Mouse (Mus musculus): Measurements from ENCODE around the gene Gm20716. TPM values are rescaled to one million over a fixed set of nuclear protein-coding genes. Genes with fewer than 3 reads are reported as not detected.
A peak's percentile ranks its signal among the peaks of the same experiment; 100 is the strongest.

The Gm20716 gene
- polyA plus RNA-seq, 1 experiment: 20.7 TPM

DNA sequence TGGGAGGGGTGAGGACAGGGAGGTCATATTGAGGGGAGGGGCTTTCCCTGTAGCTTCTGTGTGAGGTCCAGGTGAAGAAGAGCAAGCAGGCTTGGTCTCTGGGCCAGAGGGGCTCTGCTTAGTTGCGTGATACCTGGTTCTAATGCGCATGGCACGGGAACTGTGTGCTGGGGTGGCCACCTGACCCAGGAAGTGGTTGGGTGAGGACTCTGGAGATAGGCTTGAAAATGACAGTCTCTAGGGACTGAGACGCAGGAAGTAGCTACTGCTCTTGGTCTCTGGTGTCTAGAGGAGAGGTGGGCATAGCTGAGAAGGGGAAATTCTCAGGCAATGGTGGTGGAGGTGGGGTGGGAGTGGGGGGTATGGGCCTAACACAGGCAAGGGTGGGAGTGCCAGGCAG is 27.0 kb upstream of the Gm20716 start:
- Histone ChIP-seq H3K27ac (ENCODE audit: control insufficient read depth, insufficient read depth, low read depth, low read length) (no peak overlapping the region), H3K27me3 (ENCODE audit: control insufficient read depth, insufficient read depth, low read length) (no peaks in the 10 kb centered on the region), H3K4me3 (ENCODE audit: control insufficient read depth, low read depth, low read length) (no peak overlapping the region), H3K36me3 (ENCODE audit: control insufficient read depth, insufficient read depth, low read length) (no peaks in the 10 kb centered on the region), H3K4me1 (ENCODE audit: control insufficient read depth, insufficient read depth, low read length) (no peaks in the 10 kb centered on the region; the same call in 1 of the 2 replicates)
- TF ChIP-seq POLR2A (IDR thresholded peaks at IDR 0.05; ENCODE audit: control insufficient read depth, low read depth, low read length) (no peak), CTCF (IDR thresholded peaks at IDR 0.05; ENCODE audit: control insufficient read depth, insufficient read depth, insufficient replicate concordance, low read depth, low read length) (no peak)

DNA sequence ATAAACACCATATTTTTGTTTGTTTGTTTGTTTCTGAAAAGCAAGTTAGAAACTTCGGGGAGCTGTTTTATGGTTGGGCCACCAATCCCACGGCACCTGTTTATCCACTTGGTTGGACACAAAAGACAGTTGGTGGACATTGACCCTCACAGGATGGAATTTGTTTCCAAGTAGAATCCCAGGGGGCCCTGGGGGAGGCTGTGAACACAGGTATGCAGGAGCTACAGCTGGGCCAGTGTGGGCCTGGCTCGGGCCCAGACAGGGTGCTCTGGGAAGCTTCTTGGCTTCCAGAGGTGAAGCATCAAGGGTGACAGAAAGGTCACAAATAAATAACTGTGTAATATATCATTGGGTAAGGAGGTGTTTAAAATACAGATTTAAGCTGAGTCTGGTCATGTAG is 26.3 kb upstream of the Gm20716 start:
- no peaks in the 10 kb centered on the region for H3K27me3 ChIP-seq (ENCODE audit: control insufficient read depth, insufficient read depth, low read length)
- H3K27ac ChIP-seq (ENCODE audit: control insufficient read depth, insufficient read depth, low read depth, low read length): no peak overlapping the region
- H3K4me3 ChIP-seq (ENCODE audit: control insufficient read depth, low read depth, low read length): no peak overlapping the region
- no peaks in the 10 kb centered on the region; the same call in 1 of the 2 replicates for H3K4me1 ChIP-seq (ENCODE audit: control insufficient read depth, insufficient read depth, low read length)
- no peaks in the 10 kb centered on the region for H3K36me3 ChIP-seq (ENCODE audit: control insufficient read depth, insufficient read depth, low read length)
- no peak for TF ChIP-seq CTCF (IDR thresholded peaks at IDR 0.05; ENCODE audit: control insufficient read depth, insufficient read depth, insufficient replicate concordance, low read depth, low read length)
- no peak for TF ChIP-seq POLR2A (IDR thresholded peaks at IDR 0.05; ENCODE audit: control insufficient read depth, low read depth, low read length)

DNA sequence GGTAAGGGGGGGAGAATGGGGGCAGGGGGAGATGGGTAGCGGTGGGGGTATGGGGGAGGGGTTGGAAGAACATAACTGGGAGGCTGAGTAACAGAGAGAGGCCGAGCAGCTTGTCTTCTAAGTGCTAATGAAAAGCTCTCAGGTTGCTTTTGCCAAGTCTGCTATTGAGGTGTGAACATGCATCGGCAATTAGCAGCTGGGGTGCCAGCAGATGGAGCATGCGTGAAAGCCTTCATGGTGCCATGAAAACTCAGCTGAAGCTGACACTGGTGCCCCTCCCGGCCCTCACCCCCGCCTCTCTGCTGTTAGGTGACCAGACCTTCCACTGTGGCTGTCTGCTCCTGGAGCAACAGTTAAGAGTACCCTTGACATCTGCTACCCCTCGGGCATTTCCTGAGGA is 23.7 kb upstream of the Gm20716 start:
- Histone ChIP-seq H3K4me3 (ENCODE audit: control insufficient read depth, low read depth, low read length) (no peak overlapping the region), H3K36me3 (ENCODE audit: control insufficient read depth, insufficient read depth, low read length) (no peaks in the 10 kb centered on the region), H3K4me1 (ENCODE audit: control insufficient read depth, insufficient read depth, low read length) (no peaks in the 10 kb centered on the region; the same call in 1 of the 2 replicates), H3K27ac (ENCODE audit: control insufficient read depth, insufficient read depth, low read depth, low read length) (no peak overlapping the region), H3K27me3 (ENCODE audit: control insufficient read depth, insufficient read depth, low read length) (no peaks in the 10 kb centered on the region)
- TF ChIP-seq POLR2A (IDR thresholded peaks at IDR 0.05; ENCODE audit: control insufficient read depth, low read depth, low read length): no peak
- no peak for TF ChIP-seq CTCF (IDR thresholded peaks at IDR 0.05; ENCODE audit: control insufficient read depth, insufficient read depth, insufficient replicate concordance, low read depth, low read length)

DNA sequence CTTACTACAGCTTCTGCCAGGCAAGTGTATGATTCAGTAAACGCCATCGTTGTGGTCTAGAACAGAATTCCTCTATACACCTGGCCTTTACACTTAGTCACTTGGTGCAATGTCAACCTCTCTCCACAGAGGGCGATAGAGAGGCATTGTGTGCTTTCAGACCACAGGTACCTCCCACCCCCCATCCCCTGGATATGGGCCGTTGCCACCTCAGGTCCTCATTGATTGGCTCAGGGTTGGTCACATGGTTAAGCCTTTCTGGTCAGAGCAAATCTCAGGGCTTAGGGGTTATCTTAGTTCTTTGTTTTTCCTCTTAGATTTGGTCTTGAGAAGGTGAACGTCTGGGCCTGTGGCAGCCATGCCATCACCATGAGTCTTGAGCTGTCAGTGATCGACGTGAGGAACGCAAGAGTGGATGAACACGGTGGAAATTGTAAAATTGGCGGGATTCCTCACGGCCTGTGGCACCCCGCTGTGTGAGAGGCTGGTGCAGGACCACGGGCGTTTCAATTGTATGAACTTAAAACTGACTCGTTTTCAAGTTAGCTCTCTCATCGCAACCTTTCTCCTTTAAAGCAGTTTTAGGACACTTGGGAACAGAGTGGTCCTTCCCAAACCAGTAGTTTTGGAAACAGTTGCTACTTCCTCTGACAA is 22.6 kb upstream of the Gm20716 start:
- Histone ChIP-seq H3K27me3 (ENCODE audit: control insufficient read depth, insufficient read depth, low read length) (no peaks in the 10 kb centered on the region), H3K36me3 (ENCODE audit: control insufficient read depth, insufficient read depth, low read length) (no peaks in the 10 kb centered on the region), H3K27ac (ENCODE audit: control insufficient read depth, insufficient read depth, low read depth, low read length) (no peak overlapping the region), H3K4me1 (ENCODE audit: control insufficient read depth, insufficient read depth, low read length) (no peaks in the 10 kb centered on the region; the same call in 1 of the 2 replicates), H3K4me3 (ENCODE audit: control insufficient read depth, low read depth, low read length) (no peak overlapping the region)
- TF ChIP-seq POLR2A (IDR thresholded peaks at IDR 0.05; ENCODE audit: control insufficient read depth, low read depth, low read length) (no peak), CTCF (IDR thresholded peaks at IDR 0.05; ENCODE audit: control insufficient read depth, insufficient read depth, insufficient replicate concordance, low read depth, low read length) (peak; percentile 86; the same call in 1 of the 2 replicates)

DNA sequence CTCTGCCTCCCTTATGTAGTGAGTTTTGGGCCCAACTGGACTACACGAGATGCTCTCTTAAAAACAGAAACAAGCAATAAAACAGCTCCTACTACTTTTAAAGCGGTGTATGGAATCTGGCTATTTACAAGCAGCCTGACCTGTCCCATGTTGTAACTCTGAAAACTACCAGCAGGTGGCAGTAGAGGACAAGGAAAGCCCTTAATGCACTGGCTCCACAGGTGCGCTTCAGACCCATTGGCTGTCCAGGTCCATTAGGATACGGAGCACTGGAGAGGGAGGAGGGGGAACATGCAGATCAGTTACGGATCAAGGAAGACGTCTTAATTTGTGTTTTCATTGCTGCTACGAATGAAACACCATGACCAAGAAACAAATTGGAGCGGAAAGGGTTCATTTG is 20.1 kb upstream of the Gm20716 start:
- TF ChIP-seq CTCF (IDR thresholded peaks at IDR 0.05; ENCODE audit: control insufficient read depth, insufficient read depth, insufficient replicate concordance, low read depth, low read length) (peak; percentile 86; the same call in 1 of the 2 replicates), POLR2A (IDR thresholded peaks at IDR 0.05; ENCODE audit: control insufficient read depth, low read depth, low read length) (no peak)
- Histone ChIP-seq H3K27ac (ENCODE audit: control insufficient read depth, insufficient read depth, low read depth, low read length) (no peak overlapping the region), H3K27me3 (ENCODE audit: control insufficient read depth, insufficient read depth, low read length) (no peaks in the 10 kb centered on the region), H3K36me3 (ENCODE audit: control insufficient read depth, insufficient read depth, low read length) (no peaks in the 10 kb centered on the region), H3K4me1 (ENCODE audit: control insufficient read depth, insufficient read depth, low read length) (no peaks in the 10 kb centered on the region; the same call in 1 of the 2 replicates), H3K4me3 (ENCODE audit: control insufficient read depth, low read depth, low read length) (no peak overlapping the region)

DNA sequence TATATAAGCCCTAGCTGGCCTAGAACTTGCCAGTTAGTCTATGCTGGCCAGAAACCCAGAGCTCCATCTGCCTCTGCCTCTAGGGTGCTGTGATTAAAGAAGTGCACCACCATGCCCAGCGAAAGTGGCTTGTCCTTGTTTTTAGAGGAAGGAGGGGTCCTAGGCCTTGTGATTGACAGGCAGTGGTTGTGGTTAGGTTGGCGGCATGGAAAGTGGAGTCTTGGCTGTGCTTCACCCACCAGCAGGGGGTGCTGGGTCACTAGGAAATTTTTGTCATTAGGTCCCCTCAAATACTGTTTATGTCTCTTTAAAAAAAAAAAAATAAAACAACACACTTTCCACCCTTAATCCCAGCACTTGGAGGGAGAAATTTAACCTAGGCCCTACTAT is 18.7 kb upstream of the Gm20716 start:
- no peak overlapping the region for H3K27ac ChIP-seq (ENCODE audit: control insufficient read depth, insufficient read depth, low read depth, low read length)
- no peaks in the 10 kb centered on the region for H3K27me3 ChIP-seq (ENCODE audit: control insufficient read depth, insufficient read depth, low read length)
- H3K4me1 ChIP-seq (ENCODE audit: control insufficient read depth, insufficient read depth, low read length): no peaks in the 10 kb centered on the region; the same call in 1 of the 2 replicates
- TF ChIP-seq POLR2A (IDR thresholded peaks at IDR 0.05; ENCODE audit: control insufficient read depth, low read depth, low read length) (no peak), CTCF (IDR thresholded peaks at IDR 0.05; ENCODE audit: control insufficient read depth, insufficient read depth, insufficient replicate concordance, low read depth, low read length) (no peak; the same call in 1 of the 2 replicates)
- no peak overlapping the region for H3K4me3 ChIP-seq (ENCODE audit: control insufficient read depth, low read depth, low read length)
- no peaks in the 10 kb centered on the region for H3K36me3 ChIP-seq (ENCODE audit: control insufficient read depth, insufficient read depth, low read length)

DNA sequence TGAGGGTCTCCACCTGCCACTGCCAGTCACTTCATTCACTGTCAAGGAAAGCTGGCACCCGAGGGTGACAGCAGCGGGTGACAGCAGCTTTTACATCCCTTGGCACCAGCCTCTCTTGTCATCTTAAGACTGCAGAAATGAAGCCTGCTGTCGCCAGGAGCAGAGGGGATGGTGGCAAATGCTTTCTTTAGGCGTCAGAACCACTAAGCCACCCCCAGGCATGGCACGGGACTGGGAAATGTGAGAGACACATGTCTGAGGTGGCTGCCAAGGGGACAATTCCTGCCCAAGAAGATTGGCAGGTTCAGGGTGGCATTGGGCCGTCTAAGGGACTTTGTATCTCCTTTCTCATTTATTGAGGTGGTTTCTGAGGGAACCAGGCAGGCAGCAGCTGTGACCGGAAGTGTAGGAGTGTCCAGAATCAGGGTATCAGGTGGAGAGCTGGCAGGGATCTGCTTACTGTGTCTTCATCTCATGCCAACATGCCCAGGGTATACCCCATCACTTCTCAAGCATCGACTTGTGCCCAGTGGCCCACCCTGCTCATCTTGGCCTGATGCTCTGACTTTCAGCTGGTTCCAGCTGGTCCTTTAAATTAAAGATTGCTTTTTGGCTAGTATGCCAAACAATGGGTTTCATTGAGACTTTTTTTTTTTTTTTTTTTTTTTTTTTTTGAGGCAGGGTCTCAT is 18.1 kb upstream of the Gm20716 start:
- Histone ChIP-seq H3K36me3 (ENCODE audit: control insufficient read depth, insufficient read depth, low read length) (no peaks in the 10 kb centered on the region), H3K4me1 (ENCODE audit: control insufficient read depth, insufficient read depth, low read length) (no peaks in the 10 kb centered on the region; the same call in 1 of the 2 replicates), H3K27me3 (ENCODE audit: control insufficient read depth, insufficient read depth, low read length) (no peaks in the 10 kb centered on the region), H3K4me3 (ENCODE audit: control insufficient read depth, low read depth, low read length) (no peak overlapping the region), H3K27ac (ENCODE audit: control insufficient read depth, insufficient read depth, low read depth, low read length) (no peak overlapping the region)
- no peak for TF ChIP-seq CTCF (IDR thresholded peaks at IDR 0.05; ENCODE audit: control insufficient read depth, insufficient read depth, insufficient replicate concordance, low read depth, low read length)

All from testis, adult 2 months (tissue).